Mouse (Mus musculus): ENCODE measurements around the gene Cdsn. TPM values are rescaled to one million over a fixed set of nuclear protein-coding genes. Genes with fewer than 3 reads are reported as not detected.

Cdsn gene
- total RNA-seq, 1 experiment = 1.1 TPM

- in situ Hi-C loops (cut with MboI; ENCODE audit: low sequenced_read_pairs in 2 of 2, unreplicated experiment in 2 of 2) = no loop called here
- H3K36me3 ChIP-seq (ENCODE audit: control insufficient read depth, insufficient read depth, low read length, poor library complexity, severe bottlenecking) = peaks cover 19% of the 10 kb centered on the region
- DNase-seq (ENCODE audit: low read depth, low spot score) = no peak
- no peak overlapping the region for H3K4me3 ChIP-seq (ENCODE audit: insufficient read depth in 1 of 2, low read depth in 1 of 2, low read length in 2 of 2, poor library complexity in 1 of 2, severe bottlenecking in 1 of 2)
- H3K27ac ChIP-seq (ENCODE audit: insufficient read depth, low read depth, low read length, poor library complexity, severe bottlenecking) = no peak overlapping the region
- no peaks in the 10 kb centered on the region for H3K9me3 ChIP-seq (ENCODE audit: control insufficient read depth, insufficient read depth, low read depth, low read length)
- H3K4me1 ChIP-seq (ENCODE audit: control insufficient read depth in 2 of 2, insufficient read depth in 2 of 2, low read length in 2 of 2, poor library complexity in 1 of 2) = peaks cover 0 to 8% of the 10 kb centered on the region in 2 experiments; a peak in 1 of 4 replicates
- H3K9ac ChIP-seq (ENCODE audit: insufficient read depth, low read depth, low read length, poor library complexity, severe bottlenecking) = no peak overlapping the region
- TF ChIP-seq HCFC1 (IDR thresholded peaks at IDR 0.05; ENCODE audit: borderline replicate concordance, insufficient read depth, low read length) = no peak
- TF ChIP-seq ZC3H11A (IDR thresholded peaks at IDR 0.05; ENCODE audit: borderline replicate concordance, low read depth, low read length) = no peak
- no peak for TF ChIP-seq MAFK (IDR thresholded peaks at IDR 0.05; ENCODE audit: insufficient read depth, low read depth, low read length)
- TF ChIP-seq CHD2 (IDR thresholded peaks at IDR 0.05; ENCODE audit: low read depth, low read length) = no peak
- TF ChIP-seq ZNF384 (IDR thresholded peaks at IDR 0.05; ENCODE audit: low read depth, low read length) = no peak
These were observed 27.6 kb upstream of the Cdsn start for GRCm38 (mm10) chr17:35524354-35524753.

GRCm38 (mm10) chr17:35526644-35527043 is 25.3 kb upstream of the Cdsn start:
- H3K4me1 ChIP-seq (ENCODE audit: control insufficient read depth in 2 of 2, insufficient read depth in 2 of 2, low read length in 2 of 2, poor library complexity in 1 of 2) = peaks cover 0 to 24% of the 10 kb centered on the region in 2 experiments; a peak in 2 of 4 replicates
- no peaks in the 10 kb centered on the region for H3K9me3 ChIP-seq (ENCODE audit: control insufficient read depth, insufficient read depth, low read depth, low read length)
- no peak overlapping the region for H3K27ac ChIP-seq (ENCODE audit: insufficient read depth, low read depth, low read length, poor library complexity, severe bottlenecking)
- in situ Hi-C loops (cut with MboI; ENCODE audit: low sequenced_read_pairs in 2 of 2, unreplicated experiment in 2 of 2) = no loop called here
- TF ChIP-seq ZNF384 (IDR thresholded peaks at IDR 0.05; ENCODE audit: low read depth, low read length) = no peak
- TF ChIP-seq ZC3H11A (IDR thresholded peaks at IDR 0.05; ENCODE audit: borderline replicate concordance, low read depth, low read length) = no peak
- TF ChIP-seq CHD2 (IDR thresholded peaks at IDR 0.05; ENCODE audit: low read depth, low read length) = no peak
- no peak for TF ChIP-seq HCFC1 (IDR thresholded peaks at IDR 0.05; ENCODE audit: borderline replicate concordance, insufficient read depth, low read length)
- H3K9ac ChIP-seq (ENCODE audit: insufficient read depth, low read depth, low read length, poor library complexity, severe bottlenecking) = no peak overlapping the region
- peak overlapping the region; percentile 34 to 44; a peak in 3 of 4 replicates for H3K4me3 ChIP-seq (ENCODE audit: insufficient read depth in 1 of 2, low read depth in 1 of 2, low read length in 2 of 2, poor library complexity in 1 of 2, severe bottlenecking in 1 of 2)
- H3K36me3 ChIP-seq (ENCODE audit: control insufficient read depth, insufficient read depth, low read length, poor library complexity, severe bottlenecking) = peaks cover 23% of the 10 kb centered on the region
- DNase-seq (ENCODE audit: low read depth, low spot score) = no peak

DNA sequence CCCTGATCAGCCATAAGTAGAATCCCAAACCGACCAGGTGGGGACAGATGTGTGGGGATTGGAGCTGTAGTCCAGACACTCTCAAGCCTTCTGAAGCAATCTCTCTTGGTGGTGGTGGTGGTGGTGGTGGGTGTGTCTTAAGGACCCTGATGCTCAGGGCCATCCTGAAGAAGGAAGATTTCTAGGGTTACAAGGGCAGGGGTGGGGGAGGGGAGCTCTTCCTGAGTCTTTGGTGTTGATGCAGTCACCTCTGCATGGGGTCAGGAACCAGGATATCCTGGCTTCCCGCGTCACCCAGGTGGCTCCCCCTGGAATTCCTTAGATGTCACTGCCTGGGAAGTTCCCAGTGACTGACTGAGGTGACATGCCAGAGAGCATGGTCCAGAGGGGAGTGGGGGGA is 19.6 kb upstream of the Cdsn start:
- H3K9ac ChIP-seq (ENCODE audit: insufficient read depth, low read depth, low read length, poor library complexity, severe bottlenecking) = no peak overlapping the region
- H3K4me3 ChIP-seq (ENCODE audit: insufficient read depth in 1 of 2, low read depth in 1 of 2, low read length in 2 of 2, poor library complexity in 1 of 2, severe bottlenecking in 1 of 2) = no peak overlapping the region
- in situ Hi-C loops (cut with MboI; ENCODE audit: low sequenced_read_pairs in 2 of 2, unreplicated experiment in 2 of 2) = no loop called here
- DNase-seq (ENCODE audit: low read depth, low spot score) = no peak
- no peak for TF ChIP-seq MAFK (IDR thresholded peaks at IDR 0.05; ENCODE audit: insufficient read depth, low read depth, low read length)
- TF ChIP-seq ZNF384 (IDR thresholded peaks at IDR 0.05; ENCODE audit: low read depth, low read length) = no peak
- no peak for TF ChIP-seq HCFC1 (IDR thresholded peaks at IDR 0.05; ENCODE audit: borderline replicate concordance, insufficient read depth, low read length)
- TF ChIP-seq CHD2 (IDR thresholded peaks at IDR 0.05; ENCODE audit: low read depth, low read length) = no peak
- TF ChIP-seq ZC3H11A (IDR thresholded peaks at IDR 0.05; ENCODE audit: borderline replicate concordance, low read depth, low read length) = no peak
- H3K4me1 ChIP-seq (ENCODE audit: control insufficient read depth in 2 of 2, insufficient read depth in 2 of 2, low read length in 2 of 2, poor library complexity in 1 of 2) = peaks cover 4 to 38% of the 10 kb centered on the region in 2 experiments; a peak in 3 of 4 replicates
- H3K27ac ChIP-seq (ENCODE audit: insufficient read depth, low read depth, low read length, poor library complexity, severe bottlenecking) = peak overlapping the region; percentile 58; the same call in 1 of the 2 replicates
- peaks cover 12% of the 10 kb centered on the region for H3K36me3 ChIP-seq (ENCODE audit: control insufficient read depth, insufficient read depth, low read length, poor library complexity, severe bottlenecking)
- no peaks in the 10 kb centered on the region for H3K9me3 ChIP-seq (ENCODE audit: control insufficient read depth, insufficient read depth, low read depth, low read length)

DNA sequence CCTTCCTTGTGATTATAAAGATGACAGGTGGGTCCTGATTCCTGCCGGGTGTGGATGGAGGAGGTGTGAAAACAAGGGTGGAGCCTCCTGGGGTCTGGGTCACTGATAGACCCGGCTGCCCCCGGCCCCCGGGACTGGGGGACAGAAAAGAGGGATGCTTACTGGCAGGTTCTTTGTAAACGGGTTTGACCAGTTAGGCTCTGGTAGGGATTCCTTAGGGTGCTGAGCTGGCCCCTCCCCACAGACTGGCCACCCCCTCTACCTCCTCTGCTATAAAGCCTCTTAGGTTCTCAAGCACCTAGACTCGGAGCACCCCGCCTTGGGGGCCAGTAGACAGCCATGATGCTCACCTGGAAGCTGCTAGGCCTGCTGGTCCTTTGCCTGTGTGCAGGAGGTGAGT is 19.0 kb upstream of the Cdsn start, which contains the start of gene Psors1c2:
TSS of gene Psors1c2 (plus strand) at position 301 of the 400 bp plus-strand sequence.
- in situ Hi-C loops (cut with MboI; ENCODE audit: low sequenced_read_pairs in 2 of 2, unreplicated experiment in 2 of 2) = no loop called here
- H3K27ac ChIP-seq (ENCODE audit: insufficient read depth, low read depth, low read length, poor library complexity, severe bottlenecking) = peak within 1 kb of the TSS; percentile 58; the same call in 1 of the 2 replicates

More for the DNA sequence above, 19.0 kb upstream of the Cdsn start, which contains the start of gene Psors1c2:
- H3K36me3 ChIP-seq (ENCODE audit: control insufficient read depth, insufficient read depth, low read length, poor library complexity, severe bottlenecking) = peaks cover 12% of the 10 kb centered on the region
- DNase-seq (ENCODE audit: low read depth, low spot score) = no peak
- H3K4me3 ChIP-seq (ENCODE audit: insufficient read depth in 1 of 2, low read depth in 1 of 2, low read length in 2 of 2, poor library complexity in 1 of 2, severe bottlenecking in 1 of 2) = no peak within 1 kb of the TSS
- no peak within 1 kb of the TSS; the same call in 1 of the 2 replicates for H3K9ac ChIP-seq (ENCODE audit: insufficient read depth, low read depth, low read length, poor library complexity, severe bottlenecking)
- peaks cover 4 to 38% of the 10 kb centered on the region in 2 experiments; a peak in 3 of 4 replicates for H3K4me1 ChIP-seq (ENCODE audit: control insufficient read depth in 2 of 2, insufficient read depth in 2 of 2, low read length in 2 of 2, poor library complexity in 1 of 2)
- TF ChIP-seq ZC3H11A (IDR thresholded peaks at IDR 0.05; ENCODE audit: borderline replicate concordance, low read depth, low read length) = no peak
- no peak for TF ChIP-seq CHD2 (IDR thresholded peaks at IDR 0.05; ENCODE audit: low read depth, low read length)
- no peak for TF ChIP-seq MAFK (IDR thresholded peaks at IDR 0.05; ENCODE audit: insufficient read depth, low read depth, low read length)
- no peak for TF ChIP-seq HCFC1 (IDR thresholded peaks at IDR 0.05; ENCODE audit: borderline replicate concordance, insufficient read depth, low read length)
- TF ChIP-seq ZNF384 (IDR thresholded peaks at IDR 0.05; ENCODE audit: low read depth, low read length) = no peak
- H3K9me3 ChIP-seq (ENCODE audit: control insufficient read depth, insufficient read depth, low read depth, low read length) = no peaks in the 10 kb centered on the region
